Mouse (Mus musculus): ENCODE data around the gene Camta1.

- TF ChIP-seq GATA1 (IDR thresholded peaks at IDR 0.05; ENCODE audit: low read length), result no peak
- no peak for TF ChIP-seq TAL1 (IDR thresholded peaks at IDR 0.05; ENCODE audit: low read length)
Measured at GRCm38 (mm10) chr4:151901422-151901821, 39.7 kb upstream of the Camta1 start.
